Mouse (Mus musculus) olfactory bulb, adult 2 months (tissue): Measurements from ENCODE around the gene Sgta.

Source experiments
- CTCF ChIP-seq: fragments of 200-500 bp; IDR thresholded peaks from 2 replicates; pipeline ENCODE4 v1.5.1; 2012; ENCODE audit warnings: low read depth, mild to moderate bottlenecking, low read length, moderate library complexity; ENCODE audit not compliant: insufficient read depth
- POLR2A ChIP-seq: fragments of 200-500 bp; IDR thresholded peaks from 2 replicates; pipeline ENCODE4 v1.6.1; 2012; ENCODE audit warnings: mild to moderate bottlenecking, low read depth, low read length, moderate library complexity; ENCODE audit not compliant: insufficient read depth

DNA sequence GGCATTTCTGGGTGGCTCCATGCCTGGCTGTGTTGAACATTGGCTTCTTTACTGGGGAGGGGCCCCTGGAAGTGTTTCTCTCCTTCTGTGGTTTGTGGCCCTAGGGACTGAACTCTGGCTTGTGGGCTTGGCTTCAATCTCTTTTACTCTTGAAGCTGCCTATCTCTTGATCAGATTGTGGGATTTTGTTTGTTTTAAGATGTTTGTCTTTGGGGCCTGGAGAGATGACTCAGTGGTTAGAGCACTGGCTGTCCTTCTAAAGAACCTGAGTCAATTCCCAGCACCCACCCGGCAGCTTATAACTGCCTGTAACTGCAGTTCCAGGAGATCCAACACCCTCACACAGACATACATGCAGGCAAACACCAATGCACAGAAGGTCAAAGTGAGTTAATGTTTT lies 16.4 kb upstream of the Sgta start:
- TF ChIP-seq CTCF = no peak
- no peak for TF ChIP-seq POLR2A
